Mouse (Mus musculus): ENCODE data around the gene Vmn1r50. TPM values are rescaled to one million over a fixed set of nuclear protein-coding genes. Genes with fewer than 3 reads are reported as not detected.
"Not testable (repeated sequence)": the region's sequence is repeated elsewhere in the genome, so short reads cannot be mapped to it uniquely, and the experiment has no call there.

The Vmn1r50 gene
- polyA plus RNA-seq (2015; fragmentation: Nextera tagmentation; extraction: Ambion mirVana), result not detected in 2 replicates

DNA sequence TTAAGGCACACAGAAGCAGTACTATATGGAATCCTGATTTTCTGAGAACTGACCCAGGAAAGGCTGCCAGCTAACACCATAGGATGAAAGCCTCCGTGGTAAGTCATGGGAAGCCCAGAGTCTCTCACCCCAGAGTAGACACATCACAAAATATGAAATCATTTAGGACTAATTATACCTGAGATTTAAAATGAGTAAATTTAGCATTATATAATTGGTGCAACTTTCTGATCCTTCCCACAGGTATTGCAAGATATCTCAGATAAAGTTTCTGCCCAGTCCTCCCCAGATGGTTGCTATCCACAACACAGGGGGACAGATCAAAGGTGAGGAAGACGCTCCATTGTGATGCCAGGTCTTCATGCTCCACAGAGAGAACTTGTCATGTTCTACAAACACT is at the start of gene Vmn1r50:
Gene Vmn1r50 (plus strand): TSS at position 301 of the 400 bp plus-strand sequence.
- WGBS (ENCODE audit: insufficient replicate concordance), result 32% methylated on average over 2 of the region's 2 CpGs

DNA sequence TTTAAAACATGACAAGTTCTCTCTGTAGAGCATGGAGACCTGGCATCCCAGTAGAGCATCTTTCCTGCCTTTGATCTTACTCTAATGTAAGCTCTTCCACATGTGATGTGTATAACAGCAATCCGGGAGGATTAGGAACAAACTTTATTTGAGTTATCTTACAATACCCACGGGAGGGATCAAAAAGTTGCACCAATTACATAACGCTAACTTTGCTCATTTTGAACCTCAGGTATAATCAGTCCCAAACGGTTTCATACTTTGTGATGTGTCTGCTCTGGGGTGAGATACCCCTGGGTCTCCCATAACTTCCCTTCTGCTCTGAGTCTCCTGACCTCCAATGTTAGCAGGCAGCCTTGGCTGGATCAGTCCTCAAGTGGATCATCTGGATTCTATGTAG is 22.8 kb upstream of the Vmn1r50 start, which contains the start of gene Vmn1r49:
Gene Vmn1r49 (minus strand): TSS at position 101 of the 400 bp plus-strand sequence.
- no peak for ATAC-seq (ENCODE audit: insufficient read depth)
- Histone ChIP-seq H3K4me2 (no peak within 1 kb of the TSS), H3K36me3 (replicated peaks) (no peaks in the 10 kb centered on the region), H3K4me1 (replicated peaks) (no peaks in the 10 kb centered on the region), H3K9me3 (replicated peaks) (no peaks in the 10 kb centered on the region), H3K27me3 (no peaks in the 10 kb centered on the region), H3K27ac (replicated peaks) (no peak within 1 kb of the TSS), H3K9ac (no peak within 1 kb of the TSS), H3K4me3 (replicated peaks) (no peak within 1 kb of the TSS)
- WGBS (ENCODE audit: insufficient replicate concordance), result 66% methylated on average over 4 of the region's 4 CpGs

More for the DNA sequence above, at the start of gene Vmn1r50:
- no peaks in the 10 kb centered on the region for H3K9me3 ChIP-seq (replicated peaks)
- H3K4me2 ChIP-seq, result no peak within 1 kb of the TSS
- H3K9ac ChIP-seq, result no peak within 1 kb of the TSS
- no peaks in the 10 kb centered on the region for H3K36me3 ChIP-seq (replicated peaks)
- no peaks in the 10 kb centered on the region for H3K4me1 ChIP-seq (replicated peaks)
- H3K27ac ChIP-seq (replicated peaks), result no peak within 1 kb of the TSS
- ATAC-seq (ENCODE audit: insufficient read depth), result no peak
- H3K4me3 ChIP-seq (replicated peaks), result no peak within 1 kb of the TSS
- no peaks in the 10 kb centered on the region for H3K27me3 ChIP-seq

GRCm38 (mm10) chr6:90100566-90100965 is 664 bp upstream of the Vmn1r50 start:
- H3K4me3 ChIP-seq (replicated peaks), result no peak overlapping the region
- no peaks in the 10 kb centered on the region for H3K27me3 ChIP-seq
- no peaks in the 10 kb centered on the region for H3K4me1 ChIP-seq (replicated peaks)
- H3K27ac ChIP-seq (replicated peaks), result no peak overlapping the region
- no peak overlapping the region for H3K4me2 ChIP-seq
- ATAC-seq (ENCODE audit: insufficient read depth), result no peak
- H3K9ac ChIP-seq, result no peak overlapping the region
- no peaks in the 10 kb centered on the region for H3K9me3 ChIP-seq (replicated peaks)
- H3K36me3 ChIP-seq (replicated peaks), result no peaks in the 10 kb centered on the region
- WGBS (ENCODE audit: insufficient replicate concordance), result 64% methylated on average over 2 of the region's 2 CpGs

DNA sequence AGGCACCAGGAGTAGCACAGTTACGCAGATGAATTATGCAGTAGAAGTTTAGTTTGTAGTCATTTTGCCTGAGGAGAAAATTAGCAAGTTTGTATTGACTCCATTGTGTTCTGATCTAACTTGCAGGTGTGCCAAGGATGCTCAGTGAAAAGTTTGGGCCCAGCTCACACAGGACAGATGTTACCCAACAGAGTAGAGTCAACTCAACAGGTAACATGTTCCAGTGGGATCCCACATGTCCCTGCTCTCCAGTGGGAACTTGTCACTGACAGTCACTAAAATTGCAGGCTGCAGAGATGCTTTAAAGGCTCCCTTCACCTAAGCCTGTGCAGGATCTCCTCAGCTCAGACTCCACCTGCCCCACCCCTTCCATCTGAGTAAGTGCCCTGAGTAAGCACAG is 21.1 kb downstream of the Vmn1r50 start, which contains the start of gene Vmn1r51:
Gene Vmn1r51 (plus strand): TSS at position 301 of the 400 bp plus-strand sequence.
- not testable (repeated sequence) for H3K4me1 ChIP-seq (replicated peaks)

More for the DNA sequence above, 21.1 kb downstream of the Vmn1r50 start, which contains the start of gene Vmn1r51:
- H3K36me3 ChIP-seq (replicated peaks); H3K27ac ChIP-seq (replicated peaks); H3K9me3 ChIP-seq (replicated peaks); H3K9ac ChIP-seq; H3K4me2 ChIP-seq; H3K4me3 ChIP-seq (replicated peaks); ATAC-seq (ENCODE audit: insufficient read depth); H3K27me3 ChIP-seq: not testable (repeated sequence)
- 67% methylated on average over 1 of the region's 1 CpGs for WGBS (ENCODE audit: insufficient replicate concordance)

Other genes with a start within 250 kb of the Vmn1r50 start
- gene Vmn1r42, start 225.0 kb upstream of the Vmn1r50 start, polyA plus RNA-seq (2015; fragmentation: Nextera tagmentation; extraction: Ambion mirVana), result not detected in 2 replicates
- 0.01 TPM in 1 of 2 replicates, not detected in the other for gene Vmn1r43, start 225.0 kb upstream of the Vmn1r50 start, polyA plus RNA-seq (2015; fragmentation: Nextera tagmentation; extraction: Ambion mirVana)
- not detected in 2 replicates for gene Vmn1r44, start 217.8 kb upstream of the Vmn1r50 start, polyA plus RNA-seq (2015; fragmentation: Nextera tagmentation; extraction: Ambion mirVana)
- gene Vmn1r45, start 160.8 kb upstream of the Vmn1r50 start, polyA plus RNA-seq (2015; fragmentation: Nextera tagmentation; extraction: Ambion mirVana), result not detected in 2 replicates
- not detected in 2 replicates for gene Vmn1r46, start 132.1 kb upstream of the Vmn1r50 start, polyA plus RNA-seq (2015; fragmentation: Nextera tagmentation; extraction: Ambion mirVana)
- gene Vmn1r47, start 85.3 kb upstream of the Vmn1r50 start, polyA plus RNA-seq (2015; fragmentation: Nextera tagmentation; extraction: Ambion mirVana), result not detected in 2 replicates
- gene Vmn1r48, start 64.6 kb upstream of the Vmn1r50 start, polyA plus RNA-seq (2015; fragmentation: Nextera tagmentation; extraction: Ambion mirVana), result not detected in 2 replicates
- not detected in 2 replicates for gene Vmn1r49, start 22.9 kb upstream of the Vmn1r50 start, polyA plus RNA-seq (2015; fragmentation: Nextera tagmentation; extraction: Ambion mirVana)
- not detected in 2 replicates for gene Vmn1r51, start 21.2 kb downstream of the Vmn1r50 start, polyA plus RNA-seq (2015; fragmentation: Nextera tagmentation; extraction: Ambion mirVana)
- not detected in 2 replicates for gene Vmn1r52, start 73.4 kb downstream of the Vmn1r50 start, polyA plus RNA-seq (2015; fragmentation: Nextera tagmentation; extraction: Ambion mirVana)
- gene V1ra8, start 101.4 kb downstream of the Vmn1r50 start, polyA plus RNA-seq (2015; fragmentation: Nextera tagmentation; extraction: Ambion mirVana), result not detected in 2 replicates
- gene Vmn1r53, start 123.0 kb downstream of the Vmn1r50 start, polyA plus RNA-seq (2015; fragmentation: Nextera tagmentation; extraction: Ambion mirVana), result not detected in 2 replicates
- not detected in 2 replicates for gene Vmn1r54, start 144.9 kb downstream of the Vmn1r50 start, polyA plus RNA-seq (2015; fragmentation: Nextera tagmentation; extraction: Ambion mirVana)
- gene BC048671, start 199.8 kb downstream of the Vmn1r50 start, polyA plus RNA-seq (2015; fragmentation: Nextera tagmentation; extraction: Ambion mirVana), result 0.10 TPM in 1 of 2 replicates, not detected in the other
- 13.9 and 15.1 TPM in 2 replicates for gene Chst13, start 223.8 kb downstream of the Vmn1r50 start, polyA plus RNA-seq (2015; fragmentation: Nextera tagmentation; extraction: Ambion mirVana)
- gene Uroc1, start 231.9 kb downstream of the Vmn1r50 start, polyA plus RNA-seq (2015; fragmentation: Nextera tagmentation; extraction: Ambion mirVana), result 23.2 and 28.9 TPM in 2 replicates